Mouse (Mus musculus): ENCODE results near the gene Nelfb. TPM values are rescaled to one million over a fixed set of nuclear protein-coding genes. Genes with fewer than 3 reads are reported as not detected.
"Not testable (repeated sequence)": the region's sequence is repeated elsewhere in the genome, so short reads cannot be mapped to it uniquely, and the experiment has no call there.

Gene Nelfb
- 116 and 117 TPM in 2 replicates for polyA plus RNA-seq (2015; fragmentation: Nextera tagmentation; extraction: Ambion mirVana)

GRCm38 (mm10) chr2:25211121-25211670 is at the start of gene Nelfb:
Gene Nelfb (minus strand): TSS chr2:25211489.
- H3K4me2 ChIP-seq (ENCODE audit: low read length) = peak within 1 kb of the TSS; percentile 85
- ATAC-seq = peak; percentile 94
- WGBS = under 1% methylated on average over 44 of the region's 44 CpGs

GRCm38 (mm10) chr2:25258887-25259286 is 47.6 kb upstream of the Nelfb start:
- Histone ChIP-seq H3K9me3 (replicated peaks; ENCODE audit: control insufficient read depth, low read length, poor library complexity, severe bottlenecking) (no peaks in the 10 kb centered on the region), H3K4me2 (ENCODE audit: low read length) (no peak overlapping the region), H3K4me1 (ENCODE audit: control insufficient read depth, insufficient read depth, low read length) (peaks cover 36% of the 10 kb centered on the region), H3K4me3 (ENCODE audit: low read depth, low read length) (no peak overlapping the region), H3K36me3 (ENCODE audit: control insufficient read depth, insufficient read depth, low read length) (no peaks in the 10 kb centered on the region), H3K27me3 (ENCODE audit: control insufficient read depth, insufficient read depth, low read depth, low read length) (peaks cover under 1% of the 10 kb centered on the region), H3K9ac (ENCODE audit: low read depth, low read length) (no peak overlapping the region), H3K27ac (ENCODE audit: low read length) (no peak overlapping the region)
- no peak for ATAC-seq
- 44% methylated on average over 2 of the region's 2 CpGs for WGBS

More at GRCm38 (mm10) chr2:25211121-25211670, at the start of gene Nelfb:
- Histone ChIP-seq H3K4me1 (ENCODE audit: control insufficient read depth, insufficient read depth, low read length) (peaks cover 34% of the 10 kb centered on the region), H3K27ac (ENCODE audit: low read length) (peak within 1 kb of the TSS; percentile 94), H3K27me3 (ENCODE audit: control insufficient read depth, insufficient read depth, low read depth, low read length) (no peaks in the 10 kb centered on the region), H3K9me3 (replicated peaks; ENCODE audit: control insufficient read depth, low read length, poor library complexity, severe bottlenecking) (no peaks in the 10 kb centered on the region), H3K36me3 (ENCODE audit: control insufficient read depth, insufficient read depth, low read length) (no peaks in the 10 kb centered on the region; the same call in 1 of the 2 replicates), H3K9ac (ENCODE audit: low read depth, low read length) (peak within 1 kb of the TSS; percentile 90), H3K4me3 (ENCODE audit: low read depth, low read length) (peak within 1 kb of the TSS; percentile 87)

- H3K9ac ChIP-seq (ENCODE audit: low read depth, low read length); H3K4me2 ChIP-seq (ENCODE audit: low read length); H3K27ac ChIP-seq (ENCODE audit: low read length); ATAC-seq; H3K4me3 ChIP-seq (ENCODE audit: low read depth, low read length); H3K36me3 ChIP-seq (ENCODE audit: control insufficient read depth, insufficient read depth, low read length); H3K27me3 ChIP-seq (ENCODE audit: control insufficient read depth, insufficient read depth, low read depth, low read length); H3K9me3 ChIP-seq (replicated peaks; ENCODE audit: control insufficient read depth, low read length, poor library complexity, severe bottlenecking): not testable (repeated sequence)
- H3K4me1 ChIP-seq (ENCODE audit: control insufficient read depth, insufficient read depth, low read length) = peaks cover 27% of the 10 kb centered on the region
- WGBS = 90% methylated on average over 5 of the region's 5 CpGs
Observed at GRCm38 (mm10) chr2:25257250-25257649, 46.0 kb upstream of the Nelfb start.

- ATAC-seq = not testable (repeated sequence)
Observed at GRCm38 (mm10) chr2:25256443-25257109, 45.3 kb upstream of the Nelfb start.

GRCm38 (mm10) chr2:25255284-25255779 is 44.0 kb upstream of the Nelfb start, which contains the start of gene Tmem203:
Gene Tmem203 (plus strand): TSS chr2:25255439.
- 0 out of 2 replicates have a peak, but pooled peaks cover 4% of the 10 kb centered on the region for H3K36me3 ChIP-seq (ENCODE audit: control insufficient read depth, insufficient read depth, low read length)
- no peaks in the 10 kb centered on the region for H3K9me3 ChIP-seq (replicated peaks; ENCODE audit: control insufficient read depth, low read length, poor library complexity, severe bottlenecking)
- H3K27ac ChIP-seq (ENCODE audit: low read length) = peak within 1 kb of the TSS; percentile 83
- ATAC-seq = peak; percentile 91
- peak within 1 kb of the TSS; percentile 89 for H3K9ac ChIP-seq (ENCODE audit: low read depth, low read length)
- under 1% methylated on average over 39 of the region's 39 CpGs for WGBS
- no peaks in the 10 kb centered on the region for H3K27me3 ChIP-seq (ENCODE audit: control insufficient read depth, insufficient read depth, low read depth, low read length)
- H3K4me1 ChIP-seq (ENCODE audit: control insufficient read depth, insufficient read depth, low read length) = peaks cover 23% of the 10 kb centered on the region
- peak within 1 kb of the TSS; percentile 99 for H3K4me2 ChIP-seq (ENCODE audit: low read length)
- peak within 1 kb of the TSS; percentile 97 for H3K4me3 ChIP-seq (ENCODE audit: low read depth, low read length)

More at GRCm38 (mm10) chr2:25256443-25257109, 45.3 kb upstream of the Nelfb start:
- H3K9ac ChIP-seq (ENCODE audit: low read depth, low read length); H3K27ac ChIP-seq (ENCODE audit: low read length); H3K9me3 ChIP-seq (replicated peaks; ENCODE audit: control insufficient read depth, low read length, poor library complexity, severe bottlenecking); H3K36me3 ChIP-seq (ENCODE audit: control insufficient read depth, insufficient read depth, low read length); H3K27me3 ChIP-seq (ENCODE audit: control insufficient read depth, insufficient read depth, low read depth, low read length): not testable (repeated sequence)
- Histone ChIP-seq H3K4me3 (ENCODE audit: low read depth, low read length) (peak overlapping the region; percentile 97), H3K4me1 (ENCODE audit: control insufficient read depth, insufficient read depth, low read length) (peaks cover 23% of the 10 kb centered on the region), H3K4me2 (ENCODE audit: low read length) (peak overlapping the region; percentile 99)
- WGBS = 54% methylated on average over 10 of the region's 12 CpGs

GRCm38 (mm10) chr2:25252331-25252730 is 41.0 kb upstream of the Nelfb start:
- ATAC-seq = no peak
- peaks cover 19% of the 10 kb centered on the region for H3K4me1 ChIP-seq (ENCODE audit: control insufficient read depth, insufficient read depth, low read length)

GRCm38 (mm10) chr2:25246183-25247072 is 35.1 kb upstream of the Nelfb start, which contains the start of gene AL732309.1:
Gene AL732309.1 (minus strand): TSS chr2:25246863.
- Histone ChIP-seq H3K27me3 (ENCODE audit: control insufficient read depth, insufficient read depth, low read depth, low read length) (no peaks in the 10 kb centered on the region), H3K36me3 (ENCODE audit: control insufficient read depth, insufficient read depth, low read length) (peaks cover 15% of the 10 kb centered on the region), H3K9ac (ENCODE audit: low read depth, low read length) (no peak within 1 kb of the TSS), H3K27ac (ENCODE audit: low read length) (no peak within 1 kb of the TSS), H3K9me3 (replicated peaks; ENCODE audit: control insufficient read depth, low read length, poor library complexity, severe bottlenecking) (no peaks in the 10 kb centered on the region), H3K4me3 (ENCODE audit: low read depth, low read length) (no peak within 1 kb of the TSS), H3K4me1 (ENCODE audit: control insufficient read depth, insufficient read depth, low read length) (peaks cover 12% of the 10 kb centered on the region), H3K4me2 (ENCODE audit: low read length) (no peak within 1 kb of the TSS)
- WGBS = 92% methylated on average over 10 of the region's 10 CpGs
- no peak for ATAC-seq

More at GRCm38 (mm10) chr2:25252331-25252730, 41.0 kb upstream of the Nelfb start:
- Histone ChIP-seq H3K27ac (ENCODE audit: low read length) (no peak overlapping the region), H3K27me3 (ENCODE audit: control insufficient read depth, insufficient read depth, low read depth, low read length) (no peaks in the 10 kb centered on the region), H3K4me3 (ENCODE audit: low read depth, low read length) (no peak overlapping the region), H3K9me3 (replicated peaks; ENCODE audit: control insufficient read depth, low read length, poor library complexity, severe bottlenecking) (no peaks in the 10 kb centered on the region), H3K36me3 (ENCODE audit: control insufficient read depth, insufficient read depth, low read length) (peaks cover 13% of the 10 kb centered on the region), H3K9ac (ENCODE audit: low read depth, low read length) (no peak overlapping the region), H3K4me2 (ENCODE audit: low read length) (no peak overlapping the region)
- WGBS = 80% methylated on average over 1 of the region's 1 CpGs

- Histone ChIP-seq H3K4me1 (ENCODE audit: control insufficient read depth, insufficient read depth, low read length) (peaks cover 20% of the 10 kb centered on the region), H3K4me2 (ENCODE audit: low read length) (no peak overlapping the region; the same call in 1 of the 2 replicates), H3K36me3 (ENCODE audit: control insufficient read depth, insufficient read depth, low read length) (peaks cover 12% of the 10 kb centered on the region), H3K9ac (ENCODE audit: low read depth, low read length) (no peak overlapping the region), H3K27me3 (ENCODE audit: control insufficient read depth, insufficient read depth, low read depth, low read length) (no peaks in the 10 kb centered on the region), H3K9me3 (replicated peaks; ENCODE audit: control insufficient read depth, low read length, poor library complexity, severe bottlenecking) (no peaks in the 10 kb centered on the region), H3K27ac (ENCODE audit: low read length) (no peak overlapping the region), H3K4me3 (ENCODE audit: low read depth, low read length) (no peak overlapping the region)
- ATAC-seq = no peak
- 90% methylated on average over 4 of the region's 4 CpGs for WGBS
Observed at GRCm38 (mm10) chr2:25244144-25244543, 32.9 kb upstream of the Nelfb start.
